Mouse (Mus musculus) liver, embryonic 12.5 days (tissue): ENCODE results near the gene Rpl18. TPM values are rescaled to one million over a fixed set of nuclear protein-coding genes. Genes with fewer than 3 reads are reported as not detected.

Source experiments
- ATAC-seq: fragments of 200-750 bp; cut with Nextera tagmentation; 2 replicates; pipeline ENCODE4 v1.8.0; 2017; ENCODE audit warnings: moderate number of reproducible peaks, mild to moderate bottlenecking, moderate library complexity
- H3K27ac ChIP-seq: fragments of 300-500 bp; sonication (generic); 2 replicates; pipeline ENCODE4 v1.5.1; 2016; ENCODE audit warnings: mild to moderate bottlenecking
- H3K27me3 ChIP-seq: fragments of 300-500 bp; sonication (generic); replicated peaks from 2 replicates; pipeline ENCODE4 v1.6.1; 2016; ENCODE audit warnings: mild to moderate bottlenecking, moderate library complexity
- H3K36me3 ChIP-seq: fragments of 300-500 bp; sonication (generic); 2 replicates; pipeline ENCODE4 v1.6.1; 2016; ENCODE audit warnings: mild to moderate bottlenecking, moderate library complexity
- H3K4me1 ChIP-seq: fragments of 300-500 bp; sonication (generic); 2 replicates; pipeline ENCODE4 v1.6.1; 2016
- H3K4me2 ChIP-seq: fragments of 300-500 bp; sonication (generic); 2 replicates; pipeline ENCODE4 v1.6.1; 2016; ENCODE audit warnings: mild to moderate bottlenecking, moderate library complexity
- H3K4me3 ChIP-seq: fragments of 300-500 bp; sonication (generic); 2 replicates; pipeline ENCODE4 v1.5.1; 2016; ENCODE audit warnings: mild to moderate bottlenecking, moderate library complexity
- H3K9ac ChIP-seq: fragments of 300-500 bp; sonication (generic); 2 replicates; pipeline ENCODE4 v1.6.1; 2016; ENCODE audit warnings: mild to moderate bottlenecking, moderate library complexity
- H3K9me3 ChIP-seq: fragments of 300-500 bp; sonication (generic); replicated peaks from 2 replicates; pipeline ENCODE4 v1.6.1; 2016; ENCODE audit warnings: mild to moderate bottlenecking, moderate library complexity
- WGBS: fragments of 180-500 bp; shearing (Covaris S2); methylation state at CpG from one replicate; pipeline ENCODE4 v1.1.7; 2016; ENCODE audit not compliant: insufficient replicate concordance; 5-methylcytosine and 5-hydroxymethylcytosine counted together
- polyA plus RNA-seq: library from polyadenylated mRNA; unstranded; fragments of >200 nt; fragmentation: Nextera tagmentation; extraction: Ambion mirVana; gene quantifications from 2 replicates; pipeline ENCODE4 v1.2.1, GENCODE M21; 2016

Rpl18 gene
- polyA plus RNA-seq, 1 experiment from 2014 or later: 939 TPM

- Histone ChIP-seq H3K4me2 (no peak overlapping the region), H3K9ac (no peak overlapping the region), H3K27ac (no peak overlapping the region), H3K4me3 (no peak overlapping the region), H3K4me1 (peaks cover 6% of the 10 kb centered on the region; the same call in 1 of the 2 replicates), H3K36me3 (no peaks in the 10 kb centered on the region), H3K9me3 (0 out of 2 replicates have a peak, but pooled peaks cover 4% of the 10 kb centered on the region), H3K27me3 (peaks cover 5% of the 10 kb centered on the region)
- 34% methylated on average over 7 of the region's 7 CpGs for WGBS
- no peak for ATAC-seq
Measured at GRCm38 (mm10) chr7:45748110-45748509, 32.9 kb downstream of the Rpl18 start.

GRCm38 (mm10) chr7:45749401-45749800 is 34.1 kb downstream of the Rpl18 start:
- ATAC-seq: no peak
- H3K36me3 ChIP-seq: no peaks in the 10 kb centered on the region
- H3K27ac ChIP-seq: no peak overlapping the region
- 45% methylated on average over 7 of the region's 10 CpGs for WGBS
- no peak overlapping the region for H3K4me3 ChIP-seq
- H3K4me1 ChIP-seq: peaks cover 6% of the 10 kb centered on the region; the same call in 1 of the 2 replicates
- H3K27me3 ChIP-seq: peaks cover 5% of the 10 kb centered on the region
- no peak overlapping the region for H3K9ac ChIP-seq
- no peak overlapping the region for H3K4me2 ChIP-seq
- 0 out of 2 replicates have a peak, but pooled peaks cover 4% of the 10 kb centered on the region for H3K9me3 ChIP-seq

DNA sequence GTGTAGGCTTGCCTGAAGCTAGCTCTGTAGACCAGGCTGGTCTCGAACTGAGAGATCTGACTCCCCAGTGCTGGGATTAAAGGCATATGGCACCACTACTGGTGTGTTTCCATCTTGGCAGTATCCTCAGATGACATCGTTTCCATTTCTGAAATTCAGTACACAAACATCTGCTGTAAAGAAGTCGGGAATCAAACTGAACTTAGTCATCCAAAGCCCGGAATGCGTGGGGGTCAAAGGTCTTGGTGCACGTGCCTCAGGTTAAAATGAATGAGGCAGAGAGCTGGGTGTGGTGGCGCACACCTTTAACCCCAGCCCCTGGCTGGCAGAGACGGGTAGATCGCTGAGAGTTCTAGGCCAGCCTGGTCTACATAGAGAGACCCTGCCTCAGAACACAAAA is 34.9 kb downstream of the Rpl18 start:
- Histone ChIP-seq H3K27me3 (peaks cover 5% of the 10 kb centered on the region), H3K4me3 (no peak overlapping the region), H3K9me3 (0 out of 2 replicates have a peak, but pooled peaks cover 4% of the 10 kb centered on the region), H3K4me1 (peaks cover 6% of the 10 kb centered on the region; the same call in 1 of the 2 replicates), H3K27ac (no peak overlapping the region), H3K4me2 (no peak overlapping the region), H3K36me3 (no peaks in the 10 kb centered on the region), H3K9ac (no peak overlapping the region)
- no peak for ATAC-seq
- 65% methylated on average over 9 of the region's 9 CpGs for WGBS

DNA sequence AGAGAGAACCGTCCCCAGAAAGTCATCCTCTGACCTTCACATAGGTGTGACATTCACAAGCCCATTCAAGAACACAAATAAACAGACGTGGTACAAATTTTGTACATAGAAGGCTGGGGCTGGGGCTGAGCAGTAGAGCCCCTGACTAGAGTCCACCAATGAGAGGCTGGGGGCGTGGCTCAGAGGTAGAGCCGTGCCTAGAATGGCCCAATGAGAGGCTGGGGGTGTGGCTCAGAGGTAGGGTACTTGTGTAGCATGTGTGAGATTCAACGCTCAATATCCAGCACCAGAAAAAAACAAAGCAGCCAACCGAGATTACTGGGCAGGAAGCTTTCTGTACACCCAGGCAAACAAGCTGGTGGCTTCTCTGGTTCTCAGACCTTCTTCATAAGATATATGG is 40.4 kb downstream of the Rpl18 start:
- WGBS: 49% methylated on average over 6 of the region's 6 CpGs
- Histone ChIP-seq H3K27ac (no peak overlapping the region), H3K4me2 (no peak overlapping the region), H3K27me3 (peaks cover 32% of the 10 kb centered on the region), H3K9me3 (no peaks in the 10 kb centered on the region), H3K9ac (no peak overlapping the region), H3K36me3 (no peaks in the 10 kb centered on the region), H3K4me1 (no peaks in the 10 kb centered on the region), H3K4me3 (no peak overlapping the region)
- no peak for ATAC-seq

GRCm38 (mm10) chr7:45759400-45759799 is 44.1 kb downstream of the Rpl18 start:
- H3K4me2 ChIP-seq: peak overlapping the region; percentile 54

GRCm38 (mm10) chr7:45760151-45760550 is 44.9 kb downstream of the Rpl18 start:
- Histone ChIP-seq H3K27ac (no peak overlapping the region), H3K9ac (no peak overlapping the region)

More at GRCm38 (mm10) chr7:45759400-45759799, 44.1 kb downstream of the Rpl18 start:
- Histone ChIP-seq H3K27ac (no peak overlapping the region), H3K9me3 (no peaks in the 10 kb centered on the region), H3K36me3 (no peaks in the 10 kb centered on the region), H3K27me3 (peaks cover 41% of the 10 kb centered on the region), H3K4me1 (no peaks in the 10 kb centered on the region), H3K4me3 (0 out of 2 replicates have a peak overlapping the region, but pooled peaks have one; percentile 10), H3K9ac (no peak overlapping the region)
- ATAC-seq: 0 out of 2 replicates have a peak, but pooled peaks have one; percentile 37
- WGBS: 7% methylated on average over 26 of the region's 27 CpGs

DNA sequence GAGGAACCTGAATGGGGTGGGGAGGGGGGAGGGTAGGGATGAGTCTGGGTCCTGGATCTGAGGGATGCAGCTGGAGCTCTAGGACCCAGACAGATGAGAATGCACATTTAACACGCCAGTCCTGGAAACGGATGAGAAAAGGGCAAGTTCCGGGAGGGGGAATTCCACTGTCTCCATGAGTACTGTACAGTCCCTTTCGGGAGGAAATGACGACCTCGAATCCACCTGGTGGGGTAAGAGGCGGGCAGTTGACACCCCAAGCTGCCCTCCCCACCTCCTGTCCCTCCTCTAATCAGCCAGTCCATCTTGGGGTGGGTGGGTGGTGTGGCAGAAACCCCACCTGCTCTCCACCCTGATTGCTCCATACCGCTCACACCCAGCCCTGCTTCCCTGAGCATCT is 50.7 kb downstream of the Rpl18 start:
- H3K27ac ChIP-seq: no peak overlapping the region
- H3K4me3 ChIP-seq: no peak overlapping the region
- H3K4me2 ChIP-seq: no peak overlapping the region
- no peak for ATAC-seq
- H3K4me1 ChIP-seq: no peaks in the 10 kb centered on the region
- peaks cover 14% of the 10 kb centered on the region for H3K27me3 ChIP-seq
- WGBS: 42% methylated on average over 8 of the region's 8 CpGs
- H3K36me3 ChIP-seq: no peaks in the 10 kb centered on the region
- no peaks in the 10 kb centered on the region for H3K9me3 ChIP-seq
- H3K9ac ChIP-seq: no peak overlapping the region

More at GRCm38 (mm10) chr7:45760151-45760550, 44.9 kb downstream of the Rpl18 start:
- Histone ChIP-seq H3K36me3 (no peaks in the 10 kb centered on the region), H3K9me3 (no peaks in the 10 kb centered on the region), H3K4me2 (no peak overlapping the region), H3K4me1 (no peaks in the 10 kb centered on the region), H3K27me3 (peaks cover 41% of the 10 kb centered on the region), H3K4me3 (no peak overlapping the region)
- ATAC-seq: no peak
- WGBS: 46% methylated on average over 5 of the region's 5 CpGs

DNA sequence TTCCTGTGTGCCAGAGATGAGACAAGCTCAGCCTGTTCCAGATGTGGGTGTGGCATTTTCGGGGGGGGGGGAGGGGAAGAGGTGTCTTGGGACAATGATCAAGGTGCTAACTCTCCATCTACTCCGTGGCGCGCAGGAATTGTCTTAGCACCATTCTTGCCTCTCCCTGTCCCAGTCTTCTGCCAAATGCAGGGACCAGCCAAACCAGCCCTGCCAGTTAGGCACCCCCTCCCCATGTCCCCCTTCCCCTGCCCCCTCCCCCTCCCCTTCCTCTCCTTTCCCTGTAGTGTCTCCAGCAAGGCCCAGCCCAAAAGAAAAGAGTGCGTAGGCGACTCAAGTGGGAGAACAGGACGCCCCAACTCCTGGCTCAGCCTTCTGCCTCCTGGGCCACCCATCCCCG is 51.5 kb downstream of the Rpl18 start:
- no peak for ATAC-seq
- Histone ChIP-seq H3K9me3 (no peaks in the 10 kb centered on the region), H3K9ac (no peak overlapping the region), H3K36me3 (no peaks in the 10 kb centered on the region), H3K4me2 (no peak overlapping the region), H3K4me3 (no peak overlapping the region), H3K4me1 (no peaks in the 10 kb centered on the region), H3K27me3 (0 out of 2 replicates have a peak, but pooled peaks cover 11% of the 10 kb centered on the region), H3K27ac (no peak overlapping the region)
- 38% methylated on average over 8 of the region's 8 CpGs for WGBS

DNA sequence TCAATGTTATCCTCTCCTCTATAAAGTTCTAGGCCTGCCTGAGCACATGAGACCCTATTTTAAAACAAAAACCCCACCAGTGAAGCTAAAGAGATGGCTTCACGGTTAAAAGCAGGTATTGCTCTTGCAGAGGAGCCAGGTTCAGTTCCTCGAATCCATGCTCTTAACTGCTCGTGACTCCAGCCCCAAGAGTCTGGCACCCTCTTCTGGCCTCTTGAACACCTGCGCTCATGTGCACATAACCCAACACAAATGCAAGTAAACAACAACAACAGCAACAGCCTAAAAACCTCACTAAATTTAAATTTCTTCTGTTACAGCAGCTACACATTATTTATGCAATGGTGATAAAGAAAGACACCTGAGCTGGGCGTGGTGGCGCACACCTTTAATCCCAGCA is 52.2 kb downstream of the Rpl18 start:
- WGBS: 66% methylated on average over 6 of the region's 6 CpGs
- ATAC-seq: no peak
- Histone ChIP-seq H3K36me3 (no peaks in the 10 kb centered on the region), H3K27ac (no peak overlapping the region), H3K9ac (no peak overlapping the region), H3K9me3 (no peaks in the 10 kb centered on the region), H3K4me2 (no peak overlapping the region), H3K4me1 (no peaks in the 10 kb centered on the region), H3K4me3 (no peak overlapping the region), H3K27me3 (peaks cover 8% of the 10 kb centered on the region; the same call in 1 of the 2 replicates)

Other genes with a start within 250 kb of the Rpl18 start
- gene Bax, start 248.6 kb upstream of the Rpl18 start, polyA plus RNA-seq: 147 and 155 TPM in 2 replicates
- gene Tulp2, start 233.6 kb upstream of the Rpl18 start, polyA plus RNA-seq: 1.9 and 2.0 TPM in 2 replicates
- not detected in 2 replicates for gene Gm45808, start 228.6 kb upstream of the Rpl18 start, polyA plus RNA-seq
- 2.8 and 3.1 TPM in 2 replicates for gene Dhdh, start 226.7 kb upstream of the Rpl18 start, polyA plus RNA-seq
- gene Nucb1, start 205.1 kb upstream of the Rpl18 start, polyA plus RNA-seq: 140 and 146 TPM in 2 replicates
- 157 and 165 TPM in 2 replicates for gene Ppp1r15a, start 189.2 kb upstream of the Rpl18 start, polyA plus RNA-seq
- gene Plekha4, start 189.1 kb upstream of the Rpl18 start, polyA plus RNA-seq: 0.80 and 0.87 TPM in 2 replicates
- 1.5 and 1.8 TPM in 2 replicates for gene Hsd17b14, start 160.6 kb upstream of the Rpl18 start, polyA plus RNA-seq
- gene Bcat2, start 145.3 kb upstream of the Rpl18 start, polyA plus RNA-seq: 50.4 and 54.7 TPM in 2 replicates
- not detected in 2 replicates for gene Fgf21, start 100.0 kb upstream of the Rpl18 start, polyA plus RNA-seq
- 0.15 TPM in 1 of 2 replicates, not detected in the other for gene Fut1, start 98.2 kb upstream of the Rpl18 start, polyA plus RNA-seq
- 0.20 and 0.23 TPM in 2 replicates for gene Izumo1, start 93.6 kb upstream of the Rpl18 start, polyA plus RNA-seq
- gene Rasip1, start 88.0 kb upstream of the Rpl18 start, polyA plus RNA-seq: 10.5 and 11.8 TPM in 2 replicates
- 0.69 and 0.81 TPM in 2 replicates for gene Mamstr, start 75.5 kb upstream of the Rpl18 start, polyA plus RNA-seq
- gene Fut2, start 49.1 kb upstream of the Rpl18 start, polyA plus RNA-seq: 0.05 TPM in 1 of 2 replicates, not detected in the other
- gene Ntn5, start 31.4 kb upstream of the Rpl18 start, polyA plus RNA-seq: not detected in 2 replicates
- gene Sec1, start 21.1 kb upstream of the Rpl18 start, polyA plus RNA-seq: 0.11 and 0.18 TPM in 2 replicates
- gene Car11, start 15.6 kb upstream of the Rpl18 start, polyA plus RNA-seq: 0.93 and 1.0 TPM in 2 replicates
- gene Dbp, start 10.4 kb upstream of the Rpl18 start, polyA plus RNA-seq: 1.1 and 1.8 TPM in 2 replicates
- 14.8 and 16.1 TPM in 2 replicates for gene Sphk2, start 2.5 kb downstream of the Rpl18 start, polyA plus RNA-seq
- 0.67 and 0.81 TPM in 2 replicates for gene Fam83e, start 5.8 kb downstream of the Rpl18 start, polyA plus RNA-seq
- not detected in 2 replicates for gene Spaca4, start 10.4 kb downstream of the Rpl18 start, polyA plus RNA-seq
- 0.10 and 0.32 TPM in 2 replicates for gene Lmtk3, start 68.3 kb downstream of the Rpl18 start, polyA plus RNA-seq
- gene Sult2b1, start 69.2 kb downstream of the Rpl18 start, polyA plus RNA-seq: 0.77 and 0.81 TPM in 2 replicates
- gene Cyth2, start 99.1 kb downstream of the Rpl18 start, polyA plus RNA-seq: 47.1 and 54.2 TPM in 2 replicates
- 0.27 and 0.50 TPM in 2 replicates for gene Kcnj14, start 109.3 kb downstream of the Rpl18 start, polyA plus RNA-seq
- gene Grwd1, start 115.5 kb downstream of the Rpl18 start, polyA plus RNA-seq: 61.4 and 67.0 TPM in 2 replicates
- gene Kdelr1, start 157.3 kb downstream of the Rpl18 start, polyA plus RNA-seq: 24.2 and 25.6 TPM in 2 replicates
- 0.17 and 0.24 TPM in 2 replicates for gene Grin2d, start 162.9 kb downstream of the Rpl18 start, polyA plus RNA-seq
- gene Syngr4, start 181.3 kb downstream of the Rpl18 start, polyA plus RNA-seq: 0.68 and 0.94 TPM in 2 replicates
- gene Tmem143, start 181.5 kb downstream of the Rpl18 start, polyA plus RNA-seq: 3.8 and 3.9 TPM in 2 replicates
- gene Emp3, start 205.9 kb downstream of the Rpl18 start, polyA plus RNA-seq: 61.6 and 68.2 TPM in 2 replicates
- 1.6 and 2.0 TPM in 2 replicates for gene Ccdc114, start 208.6 kb downstream of the Rpl18 start, polyA plus RNA-seq